Mouse (Mus musculus): ENCODE data around the gene Zbtb20.

DNA sequence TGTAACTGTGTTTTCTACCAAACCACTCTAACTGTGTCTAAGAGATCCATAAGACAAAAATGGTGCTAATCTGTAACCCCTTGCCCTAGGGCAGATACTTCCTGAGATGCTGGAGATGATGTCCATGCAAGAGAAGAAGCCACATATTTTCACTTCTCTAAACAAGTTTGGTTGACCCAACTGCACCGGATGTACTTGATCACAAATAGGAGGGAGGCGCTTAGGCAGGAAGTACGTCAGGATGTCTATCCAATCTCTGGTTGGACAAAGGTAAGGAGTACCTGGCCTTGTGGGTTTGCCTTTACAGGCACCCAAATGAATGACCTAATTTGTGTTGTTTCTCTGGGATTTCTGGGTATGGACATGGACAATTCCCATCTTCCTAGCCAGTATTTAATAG, 792.6 kb downstream of the Zbtb20 start:
- no peak for TF ChIP-seq CTCF (IDR thresholded peaks at IDR 0.05; ENCODE audit: low read depth)
- TF ChIP-seq EP300 (IDR thresholded peaks at IDR 0.05; ENCODE audit: low read depth) = no peak

Measured in heart, postnatal 0 days (tissue).